Mouse (Mus musculus) hematopoietic stem cell, adult 5-6 weeks (primary cell): ENCODE measurements at regions not wholly inside any gene's neighbourhood (a gene's known extent, or its start where the extent isn't known, plus 50 kb on each side); places are given as distances from the start of the nearest gene placed in this dataset.
A peak's percentile ranks its signal among the peaks of the same experiment; 100 is the strongest.
"Not testable (repeated sequence)": the region's sequence is repeated elsewhere in the genome, so short reads cannot be mapped to it uniquely, and the experiment has no call there.

Experiments used
- ATAC-seq, 2 experiments: fragments of 125-278 bp in 1 of 2; replicated peaks in 1 of 2; 2 replicates each; pipeline ENCODE4 v1.8.0; 2016 to 2017; ENCODE audit warnings: inconsistent platforms in 2 of 2, mild to moderate bottlenecking in 2 of 2, moderate number of reproducible peaks in 2 of 2, low read depth in 1 of 2, moderate TSS enrichment in 1 of 2; ENCODE audit not compliant: low FRiP score in 2 of 2, poor library complexity in 2 of 2, severe bottlenecking in 2 of 2, insufficient read depth in 1 of 2, low TSS enrichment in 1 of 2

GRCm38 (mm10) chr1:16904690-16905089, 811.6 kb upstream of the 4930444P10Rik start:
- ATAC-seq, result no peak

GRCm38 (mm10) chr1:16868383-16868782, 775.3 kb upstream of the 4930444P10Rik start:
- ATAC-seq, result not testable (repeated sequence)

GRCm38 (mm10) chr1:16867086-16867835, 774.1 kb upstream of the 4930444P10Rik start:
- not testable (repeated sequence) for ATAC-seq

- ATAC-seq, result no peak
Observed at GRCm38 (mm10) chr1:16837111-16837510, 744.0 kb upstream of the 4930444P10Rik start.

- not testable (repeated sequence) for ATAC-seq
Observed at GRCm38 (mm10) chr1:16824709-16825108, 731.6 kb upstream of the 4930444P10Rik start.

GRCm38 (mm10) chr1:16824057-16824456, 730.9 kb upstream of the 4930444P10Rik start:
- ATAC-seq, result no peak

- no peak for ATAC-seq
Observed at GRCm38 (mm10) chr1:16821186-16821585, 728.1 kb upstream of the 4930444P10Rik start.

GRCm38 (mm10) chr1:16816572-16816971, 723.4 kb upstream of the 4930444P10Rik start:
- no peak for ATAC-seq

- ATAC-seq, result no peak
Observed at GRCm38 (mm10) chr1:16815731-16816130, 722.6 kb upstream of the 4930444P10Rik start.

- ATAC-seq, result 0 out of 4 replicates have a peak, but pooled peaks of 1 of the 2 experiments have one; percentile 22
Observed at GRCm38 (mm10) chr1:16809370-16810150, 716.4 kb upstream of the 4930444P10Rik start.

- peak; percentile 97 to 98 for ATAC-seq
Observed at GRCm38 (mm10) chr1:16798292-16798691, 705.2 kb upstream of the 4930444P10Rik start.

GRCm38 (mm10) chr1:16796449-16796848, 703.3 kb upstream of the 4930444P10Rik start:
- no peak for ATAC-seq

GRCm38 (mm10) chr1:16790733-16791309, 697.7 kb upstream of the 4930444P10Rik start:
- no peak for ATAC-seq

- ATAC-seq, result no peak
Observed at GRCm38 (mm10) chr1:16779791-16780190, 686.7 kb upstream of the 4930444P10Rik start.

GRCm38 (mm10) chr1:16760951-16761350, 667.8 kb upstream of the 4930444P10Rik start:
- no peak for ATAC-seq
